Mouse (Mus musculus): ENCODE data around the gene Fam107a.

DNA sequence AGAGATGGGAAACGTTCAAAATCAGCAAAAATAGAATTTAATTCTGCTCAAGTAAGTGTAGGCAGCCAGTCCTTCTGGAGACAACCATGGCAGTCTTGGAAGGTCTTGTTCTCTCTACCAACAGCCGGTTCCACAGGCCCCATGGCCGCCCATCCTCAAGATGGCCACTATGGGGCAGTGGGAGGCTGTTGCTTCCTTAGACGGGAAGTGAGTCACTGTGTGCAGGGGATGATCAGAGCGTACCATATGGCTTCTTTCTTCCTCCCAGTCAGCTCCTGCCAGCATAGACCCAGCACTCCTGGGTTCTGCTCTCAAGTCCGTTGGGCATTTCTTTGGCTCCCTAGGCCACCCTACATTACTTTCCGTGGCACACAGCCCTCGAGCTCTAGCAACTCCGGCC is 31.1 kb upstream of the Fam107a start:
- no peak for TF ChIP-seq EP300 (IDR thresholded peaks at IDR 0.05; ENCODE audit: low read depth in 1 of 2, low read length in 2 of 2)
- no peak for TF ChIP-seq ZNF384 (IDR thresholded peaks at IDR 0.05; ENCODE audit: low read depth, low read length)
- TF ChIP-seq POLR2A (IDR thresholded peaks at IDR 0.05; ENCODE audit: control insufficient read depth in 1 of 2, insufficient read depth in 1 of 2, low read depth in 1 of 2, low read length in 2 of 2, poor library complexity in 1 of 2), result no peak
- no peak for TF ChIP-seq CTCF (IDR thresholded peaks at IDR 0.05 in 2 of 3, conservative IDR thresholded peaks at IDR 0.05 in 1 of 3; ENCODE audit: control insufficient read depth in 1 of 3, insufficient read depth in 1 of 3, low read depth in 2 of 3, low read length in 3 of 3, poor library complexity in 1 of 3, severe bottlenecking in 1 of 3)
- TF ChIP-seq E2F4 (IDR thresholded peaks at IDR 0.05; ENCODE audit: borderline replicate concordance, low read depth, low read length), result no peak
- no peak for TF ChIP-seq USF2 (IDR thresholded peaks at IDR 0.05; ENCODE audit: borderline replicate concordance in 1 of 2, insufficient read depth in 1 of 2, low read depth in 1 of 2, low read length in 2 of 2)

Data from MEL (cell line).